Mouse (Mus musculus): ENCODE results near the gene Emc9. TPM values are rescaled to one million over a fixed set of nuclear protein-coding genes. Genes with fewer than 3 reads are reported as not detected.

Gene Emc9
- polyA plus RNA-seq, 1 experiment: 45.5 TPM

Other genes starting within 250 kb of the Emc9 start
- 176 and 206 TPM in 2 replicates for gene Dhrs4, start 106.5 kb downstream of the Emc9 start, polyA plus RNA-seq (2012; ENCODE audit: insufficient read depth, insufficient read length, missing spikeins)
- 0.48 and 0.54 TPM in 2 replicates for gene Carmil3, start 94.7 kb downstream of the Emc9 start, polyA plus RNA-seq (2012; ENCODE audit: insufficient read depth, insufficient read length, missing spikeins)
- gene Cpne6, start 74.9 kb downstream of the Emc9 start, polyA plus RNA-seq (2012; ENCODE audit: insufficient read depth, insufficient read length, missing spikeins): not detected in 2 replicates
- gene Nrl, start 60.3 kb downstream of the Emc9 start, polyA plus RNA-seq (2012; ENCODE audit: insufficient read depth, insufficient read length, missing spikeins): not detected in 2 replicates
- gene Pck2, start 45.0 kb downstream of the Emc9 start, polyA plus RNA-seq (2012; ENCODE audit: insufficient read depth, insufficient read length, missing spikeins): 5.0 and 10.3 TPM in 2 replicates
- 45.4 and 56.7 TPM in 2 replicates for gene Dcaf11, start 25.3 kb downstream of the Emc9 start, polyA plus RNA-seq (2012; ENCODE audit: insufficient read depth, insufficient read length, missing spikeins)
- gene A730061H03Rik, start 24.9 kb downstream of the Emc9 start, polyA plus RNA-seq (2012; ENCODE audit: insufficient read depth, insufficient read length, missing spikeins): not detected in 2 replicates
- gene Fitm1, start 9.7 kb downstream of the Emc9 start, polyA plus RNA-seq (2012; ENCODE audit: insufficient read depth, insufficient read length, missing spikeins): 4.7 and 5.4 TPM in 2 replicates
- gene Psme1, start 7.2 kb downstream of the Emc9 start, polyA plus RNA-seq (2012; ENCODE audit: insufficient read depth, insufficient read length, missing spikeins): 191 and 217 TPM in 2 replicates
- gene Psme2, start 5.8 kb upstream of the Emc9 start, polyA plus RNA-seq (2012; ENCODE audit: insufficient read depth, insufficient read length, missing spikeins): 248 and 256 TPM in 2 replicates
- 11.1 and 12.0 TPM in 2 replicates for gene Rnf31, start 6.4 kb upstream of the Emc9 start, polyA plus RNA-seq (2012; ENCODE audit: insufficient read depth, insufficient read length, missing spikeins)
- gene Irf9, start 18.3 kb upstream of the Emc9 start, polyA plus RNA-seq (2012; ENCODE audit: insufficient read depth, insufficient read length, missing spikeins): 4.8 and 7.4 TPM in 2 replicates
- not detected in 2 replicates for gene Rec8, start 32.7 kb upstream of the Emc9 start, polyA plus RNA-seq (2012; ENCODE audit: insufficient read depth, insufficient read length, missing spikeins)
- 25.0 and 31.0 TPM in 2 replicates for gene Ipo4, start 50.7 kb upstream of the Emc9 start, polyA plus RNA-seq (2012; ENCODE audit: insufficient read depth, insufficient read length, missing spikeins)
- gene Gm49378, start 52.6 kb upstream of the Emc9 start, polyA plus RNA-seq (2012; ENCODE audit: insufficient read depth, insufficient read length, missing spikeins): 2.7 and 3.4 TPM in 2 replicates
- 21.6 and 26.6 TPM in 2 replicates for gene Tm9sf1, start 58.5 kb upstream of the Emc9 start, polyA plus RNA-seq (2012; ENCODE audit: insufficient read depth, insufficient read length, missing spikeins)
- gene Tssk4, start 64.9 kb upstream of the Emc9 start, polyA plus RNA-seq (2012; ENCODE audit: insufficient read depth, insufficient read length, missing spikeins): not detected in 2 replicates
- 29.0 and 33.3 TPM in 2 replicates for gene Mdp1, start 75.2 kb upstream of the Emc9 start, polyA plus RNA-seq (2012; ENCODE audit: insufficient read depth, insufficient read length, missing spikeins)
- gene Gmpr2, start 86.6 kb upstream of the Emc9 start, polyA plus RNA-seq (2012; ENCODE audit: insufficient read depth, insufficient read length, missing spikeins): 19.8 and 20.3 TPM in 2 replicates
- 243 and 245 TPM in 2 replicates for gene Nedd8, start 86.8 kb upstream of the Emc9 start, polyA plus RNA-seq (2012; ENCODE audit: insufficient read depth, insufficient read length, missing spikeins)
- 8.2 and 9.2 TPM in 2 replicates for gene Tinf2, start 96.5 kb upstream of the Emc9 start, polyA plus RNA-seq (2012; ENCODE audit: insufficient read depth, insufficient read length, missing spikeins)
- not detected in 2 replicates for gene Tgm1, start 128.6 kb upstream of the Emc9 start, polyA plus RNA-seq (2012; ENCODE audit: insufficient read depth, insufficient read length, missing spikeins)
- 8.9 and 10.1 TPM in 2 replicates for gene Rabggta, start 137.0 kb upstream of the Emc9 start, polyA plus RNA-seq (2012; ENCODE audit: insufficient read depth, insufficient read length, missing spikeins)
- 58.8 and 101 TPM in 2 replicates for gene Dhrs1, start 160.4 kb upstream of the Emc9 start, polyA plus RNA-seq (2012; ENCODE audit: insufficient read depth, insufficient read length, missing spikeins)
- 4.8 and 5.5 TPM in 2 replicates for gene Nop9, start 160.4 kb upstream of the Emc9 start, polyA plus RNA-seq (2012; ENCODE audit: insufficient read depth, insufficient read length, missing spikeins)
- 16.3 and 27.9 TPM in 2 replicates for gene Cideb, start 173.2 kb upstream of the Emc9 start, polyA plus RNA-seq (2012; ENCODE audit: insufficient read depth, insufficient read length, missing spikeins)
- gene Ltb4r2, start 176.1 kb upstream of the Emc9 start, polyA plus RNA-seq (2012; ENCODE audit: insufficient read depth, insufficient read length, missing spikeins): not detected in 2 replicates
- not detected in 2 replicates for gene Ltb4r1, start 180.7 kb upstream of the Emc9 start, polyA plus RNA-seq (2012; ENCODE audit: insufficient read depth, insufficient read length, missing spikeins)
- 4.1 and 6.3 TPM in 2 replicates for gene Adcy4, start 198.8 kb upstream of the Emc9 start, polyA plus RNA-seq (2012; ENCODE audit: insufficient read depth, insufficient read length, missing spikeins)
- 3.7 and 5.0 TPM in 2 replicates for gene Ripk3, start 203.6 kb upstream of the Emc9 start, polyA plus RNA-seq (2012; ENCODE audit: insufficient read depth, insufficient read length, missing spikeins)
- 1.5 and 1.8 TPM in 2 replicates for gene Nfatc4, start 237.8 kb upstream of the Emc9 start, polyA plus RNA-seq (2012; ENCODE audit: insufficient read depth, insufficient read length, missing spikeins)